Mouse (Mus musculus): ENCODE measurements around the gene Dennd4b. TPM values are rescaled to one million over a fixed set of nuclear protein-coding genes. Genes with fewer than 3 reads are reported as not detected.
"Not testable (repeated sequence)": the region's sequence is repeated elsewhere in the genome, so short reads cannot be mapped to it uniquely, and the experiment has no call there.

Gene Dennd4b
- polyA plus RNA-seq, 1 experiment from 2014 or later, result 4.0 TPM

DNA sequence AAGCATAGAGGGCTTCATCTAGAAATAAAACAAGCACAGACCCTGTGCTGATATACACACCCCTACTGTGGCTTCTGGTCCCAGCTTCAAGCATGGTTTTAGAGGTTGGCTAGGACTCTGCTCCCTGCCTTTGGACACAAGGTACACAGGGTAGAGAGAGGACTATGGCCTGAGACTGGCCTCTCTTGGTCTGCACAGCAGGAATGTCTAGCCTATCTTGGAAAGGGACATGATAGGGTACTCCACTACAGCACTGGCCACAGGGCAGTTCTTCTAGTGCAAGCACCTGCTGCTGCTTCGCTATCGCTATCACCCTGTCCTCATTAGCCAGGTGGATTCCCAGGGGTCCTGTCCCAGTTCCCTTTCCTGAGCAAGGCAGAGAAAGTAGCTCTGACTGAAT lies 23.7 kb upstream of the Dennd4b start:
- Histone ChIP-seq H3K4me3 (replicated peaks) (no peak overlapping the region), H3K4me2 (replicated peaks) (no peak overlapping the region), H3K27ac (replicated peaks) (no peak overlapping the region), H3K36me3 (peaks cover 3% of the 10 kb centered on the region; the same call in 1 of the 2 replicates), H3K9me3 (replicated peaks) (no peaks in the 10 kb centered on the region), H3K9ac (no peak overlapping the region), H3K27me3 (no peaks in the 10 kb centered on the region), H3K4me1 (peaks cover 19% of the 10 kb centered on the region)
- 89% methylated on average over 2 of the region's 2 CpGs for WGBS
- no peak for ATAC-seq (ENCODE audit: insufficient number of reproducible peaks, low FRiP score, low TSS enrichment, low read depth)

DNA sequence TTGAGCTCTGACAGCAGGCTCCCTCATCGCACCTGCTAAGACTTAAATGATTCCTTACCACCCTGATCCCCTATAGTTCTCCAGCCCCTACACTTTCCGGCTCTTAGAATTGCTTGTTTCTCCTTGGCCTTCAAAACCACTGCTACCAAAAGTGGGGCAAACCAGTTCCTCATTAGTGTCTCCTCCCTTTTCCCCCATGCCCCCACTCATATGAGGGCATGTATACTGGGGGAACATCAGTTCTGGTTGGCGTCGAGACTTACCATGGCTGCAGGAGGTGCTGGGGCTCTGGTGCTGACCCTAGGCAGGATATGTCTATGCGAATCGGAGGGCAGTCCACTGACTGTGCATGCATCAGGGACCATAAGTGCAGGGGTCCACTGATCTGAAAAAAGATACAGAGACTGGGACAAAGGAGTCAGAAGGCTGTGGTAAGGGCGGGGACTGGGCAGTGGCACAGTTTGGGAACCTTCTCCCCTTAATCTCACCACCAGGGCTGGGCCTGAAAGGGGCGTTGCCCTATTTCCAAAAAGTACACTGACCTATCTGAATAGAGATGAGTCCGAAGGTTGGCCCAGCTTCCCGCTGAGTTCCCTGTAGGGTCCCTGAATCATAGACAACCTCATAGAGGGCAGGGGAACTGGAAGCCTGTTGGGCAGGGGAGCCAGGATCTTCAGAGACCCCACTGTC lies 23.2 kb upstream of the Dennd4b start:
- ATAC-seq (ENCODE audit: insufficient number of reproducible peaks, low FRiP score, low TSS enrichment, low read depth), result no peak
- Histone ChIP-seq H3K36me3 (no peaks in the 10 kb centered on the region), H3K27ac (replicated peaks) (no peak overlapping the region), H3K4me1 (peaks cover 23% of the 10 kb centered on the region), H3K4me2 (replicated peaks) (no peak overlapping the region), H3K27me3 (no peaks in the 10 kb centered on the region), H3K4me3 (replicated peaks) (no peak overlapping the region), H3K9me3 (replicated peaks) (no peaks in the 10 kb centered on the region), H3K9ac (no peak overlapping the region)
- 87% methylated on average over 10 of the region's 10 CpGs for WGBS

GRCm38 (mm10) chr3:90242984-90243775 lies 21.8 kb upstream of the Dennd4b start, which contains the start of gene Creb3l4:
Gene Creb3l4, minus strand, starts transcription at chr3:90243512.
- Histone ChIP-seq H3K9ac (peak within 1 kb of the TSS; percentile 13; the same call in 1 of the 2 replicates), H3K9me3 (replicated peaks) (no peaks in the 10 kb centered on the region), H3K27ac (replicated peaks) (peak within 1 kb of the TSS; percentile 80), H3K36me3 (no peaks in the 10 kb centered on the region), H3K4me2 (replicated peaks) (peak within 1 kb of the TSS; percentile 56), H3K4me3 (replicated peaks) (peak within 1 kb of the TSS; percentile 41), H3K4me1 (peaks cover 27% of the 10 kb centered on the region), H3K27me3 (no peaks in the 10 kb centered on the region)
- peak; percentile 69 for ATAC-seq (ENCODE audit: insufficient number of reproducible peaks, low FRiP score, low TSS enrichment, low read depth)
- WGBS, result 4% methylated on average over 19 of the region's 19 CpGs

DNA sequence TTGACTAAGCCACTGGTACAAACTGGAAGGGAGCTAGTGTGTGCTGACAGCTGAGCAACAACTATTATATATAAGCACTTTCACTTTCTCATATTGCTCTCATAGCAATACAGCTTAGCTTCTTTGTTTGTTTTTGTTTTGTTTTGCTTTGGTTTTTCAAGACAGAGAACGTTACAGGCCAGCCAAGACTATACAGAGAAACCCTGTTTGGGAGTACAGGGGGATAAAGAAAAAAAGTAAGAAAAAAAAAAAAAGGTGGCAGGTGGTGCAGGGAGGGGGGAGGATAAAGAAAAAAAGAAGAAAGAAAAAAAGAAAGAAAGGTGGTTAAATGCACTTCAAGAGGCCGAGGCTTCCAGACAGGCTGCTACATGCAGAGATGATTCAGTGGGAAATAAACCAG lies 19.6 kb upstream of the Dennd4b start:
- Histone ChIP-seq H3K27ac (replicated peaks) (peak overlapping the region; percentile 25; the same call in 1 of the 2 replicates), H3K36me3 (0 out of 2 replicates have a peak, but pooled peaks cover 5% of the 10 kb centered on the region), H3K9ac (no peak overlapping the region), H3K4me3 (replicated peaks) (no peak overlapping the region), H3K27me3 (no peaks in the 10 kb centered on the region), H3K9me3 (replicated peaks) (no peaks in the 10 kb centered on the region), H3K4me1 (peaks cover 30% of the 10 kb centered on the region), H3K4me2 (replicated peaks) (no peak overlapping the region)
- 46% methylated on average over 2 of the region's 2 CpGs for WGBS
- no peak for ATAC-seq (ENCODE audit: insufficient number of reproducible peaks, low FRiP score, low TSS enrichment, low read depth)

DNA sequence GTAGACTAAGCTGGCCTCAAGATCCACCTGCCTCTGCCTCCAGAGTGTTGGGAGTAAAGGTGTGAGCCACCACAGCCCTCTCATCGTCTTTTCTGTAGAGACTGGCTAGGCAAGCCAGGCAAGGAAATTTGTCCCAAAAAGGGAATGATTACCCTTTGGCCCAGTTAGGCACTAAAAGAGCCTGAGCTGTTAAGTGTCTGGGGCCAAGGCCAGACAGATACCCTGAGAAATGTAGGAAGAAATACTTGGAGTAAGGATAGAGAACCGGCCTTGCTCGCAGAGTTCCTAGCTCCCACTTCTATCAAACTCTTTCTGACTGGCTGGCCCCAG lies 17.4 kb upstream of the Dennd4b start:
- Histone ChIP-seq H3K36me3 (peaks cover 19% of the 10 kb centered on the region), H3K27me3 (no peaks in the 10 kb centered on the region)
- ATAC-seq (ENCODE audit: insufficient number of reproducible peaks, low FRiP score, low TSS enrichment, low read depth), result peak; percentile 7; the same call in 1 of the 2 replicates

GRCm38 (mm10) chr3:90247960-90248745 lies 16.8 kb upstream of the Dennd4b start, which contains the start of gene Slc39a1:
Gene Slc39a1, plus strand, starts transcription at chr3:90248172.
- H3K36me3 ChIP-seq, result peaks cover 19% of the 10 kb centered on the region
- no peaks in the 10 kb centered on the region for H3K27me3 ChIP-seq
- ATAC-seq (ENCODE audit: insufficient number of reproducible peaks, low FRiP score, low TSS enrichment, low read depth), result peak; percentile 94
- peak within 1 kb of the TSS; percentile 93 for H3K27ac ChIP-seq (replicated peaks)
- peaks cover 28% of the 10 kb centered on the region for H3K4me1 ChIP-seq
- WGBS, result under 1% methylated on average over 44 of the region's 44 CpGs
- no peaks in the 10 kb centered on the region for H3K9me3 ChIP-seq (replicated peaks)
- H3K4me3 ChIP-seq (replicated peaks), result peak within 1 kb of the TSS; percentile 78
- H3K4me2 ChIP-seq (replicated peaks), result peak within 1 kb of the TSS; percentile 84
- peak within 1 kb of the TSS; percentile 88 for H3K9ac ChIP-seq

More for the DNA sequence above, 17.4 kb upstream of the Dennd4b start:
- peaks cover 33% of the 10 kb centered on the region for H3K4me1 ChIP-seq
- peak overlapping the region; percentile 93 for H3K27ac ChIP-seq (replicated peaks)
- WGBS, result 2% methylated on average over 3 of the region's 3 CpGs
- peak overlapping the region; percentile 78 for H3K4me3 ChIP-seq (replicated peaks)
- peak overlapping the region; percentile 28; the same call in 1 of the 2 replicates for H3K9ac ChIP-seq
- H3K4me2 ChIP-seq (replicated peaks), result peak overlapping the region; percentile 84
- H3K9me3 ChIP-seq (replicated peaks), result no peaks in the 10 kb centered on the region

- peak overlapping the region; percentile 78 for H3K4me3 ChIP-seq (replicated peaks)
- peak overlapping the region; percentile 93 for H3K27ac ChIP-seq (replicated peaks)
- no peaks in the 10 kb centered on the region for H3K9me3 ChIP-seq (replicated peaks)
- WGBS, result 4% methylated on average over 10 of the region's 10 CpGs
- peaks cover 19% of the 10 kb centered on the region for H3K36me3 ChIP-seq
- H3K9ac ChIP-seq, result peak overlapping the region; percentile 88
- ATAC-seq (ENCODE audit: insufficient number of reproducible peaks, low FRiP score, low TSS enrichment, low read depth), result no peak
- H3K4me2 ChIP-seq (replicated peaks), result peak overlapping the region; percentile 84
- H3K4me1 ChIP-seq, result peaks cover 22% of the 10 kb centered on the region
- H3K27me3 ChIP-seq, result no peaks in the 10 kb centered on the region
Measured at GRCm38 (mm10) chr3:90248746-90249100, 16.3 kb upstream of the Dennd4b start.

GRCm38 (mm10) chr3:90250791-90251190 lies 14.2 kb upstream of the Dennd4b start:
- Histone ChIP-seq H3K9ac (no peak overlapping the region), H3K36me3 (peaks cover 19% of the 10 kb centered on the region), H3K4me1 (peaks cover 28% of the 10 kb centered on the region), H3K4me2 (replicated peaks) (no peak overlapping the region), H3K9me3 (replicated peaks) (no peaks in the 10 kb centered on the region), H3K4me3 (replicated peaks) (no peak overlapping the region), H3K27ac (replicated peaks) (no peak overlapping the region), H3K27me3 (no peaks in the 10 kb centered on the region)
- 80% methylated on average over 6 of the region's 6 CpGs for WGBS
- ATAC-seq (ENCODE audit: insufficient number of reproducible peaks, low FRiP score, low TSS enrichment, low read depth), result no peak

DNA sequence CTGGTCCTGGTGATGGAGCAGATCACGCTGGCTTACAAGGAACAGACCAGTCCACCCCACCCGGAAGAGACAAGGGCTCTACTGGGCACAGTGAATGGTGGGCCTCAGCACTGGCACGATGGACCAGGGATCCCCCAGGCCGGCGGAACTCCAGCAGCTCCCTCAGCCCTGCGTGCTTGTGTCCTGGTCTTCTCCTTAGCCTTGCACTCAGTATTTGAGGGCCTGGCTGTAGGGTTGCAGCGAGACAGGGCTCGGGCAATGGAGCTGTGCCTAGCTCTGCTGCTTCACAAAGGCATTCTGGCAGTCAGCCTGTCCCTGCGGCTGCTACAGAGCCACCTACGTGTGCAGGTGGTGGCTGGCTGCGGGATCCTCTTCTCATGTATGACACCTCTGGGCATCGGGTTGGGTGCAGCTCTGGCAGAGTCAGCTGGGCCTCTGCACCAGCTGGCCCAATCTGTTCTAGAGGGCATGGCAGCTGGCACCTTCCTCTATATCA lies 13.2 kb upstream of the Dennd4b start:
- not testable (repeated sequence) for H3K4me2 ChIP-seq (replicated peaks); H3K27me3 ChIP-seq; H3K4me3 ChIP-seq (replicated peaks); H3K27ac ChIP-seq (replicated peaks); H3K9ac ChIP-seq; ATAC-seq (ENCODE audit: insufficient number of reproducible peaks, low FRiP score, low TSS enrichment, low read depth); H3K9me3 ChIP-seq (replicated peaks)
- H3K4me1 ChIP-seq, result peaks cover 26% of the 10 kb centered on the region
- peaks cover 19% of the 10 kb centered on the region for H3K36me3 ChIP-seq
- 91% methylated on average over 11 of the region's 12 CpGs for WGBS

- H3K4me1 ChIP-seq, result peaks cover 23% of the 10 kb centered on the region
- H3K9ac ChIP-seq; H3K27ac ChIP-seq (replicated peaks); H3K27me3 ChIP-seq; H3K4me2 ChIP-seq (replicated peaks); ATAC-seq (ENCODE audit: insufficient number of reproducible peaks, low FRiP score, low TSS enrichment, low read depth); H3K9me3 ChIP-seq (replicated peaks); H3K4me3 ChIP-seq (replicated peaks): not testable (repeated sequence)
- WGBS, result 92% methylated on average over 2 of the region's 2 CpGs
- peaks cover 26% of the 10 kb centered on the region for H3K36me3 ChIP-seq
Measured at GRCm38 (mm10) chr3:90252659-90253058, 12.3 kb upstream of the Dennd4b start.

DNA sequence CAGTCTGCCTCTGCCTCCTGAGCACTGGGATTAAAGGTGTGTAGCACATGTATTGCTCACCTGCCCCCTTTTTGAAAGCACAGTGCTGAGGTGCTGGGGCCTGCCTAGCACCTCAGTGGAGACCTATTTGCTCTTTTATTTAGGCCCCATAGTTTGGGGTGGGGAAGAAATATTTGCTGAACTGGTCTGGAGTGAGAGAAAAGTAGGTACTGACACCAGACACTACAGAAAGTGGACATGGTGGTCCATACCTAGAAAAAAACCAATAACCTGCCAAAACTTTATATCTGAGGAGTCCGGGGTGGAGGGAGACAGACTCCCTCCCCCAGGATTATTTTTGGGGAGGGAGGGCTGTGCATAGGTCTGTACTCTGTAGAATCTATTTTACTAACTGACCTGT lies 11.8 kb upstream of the Dennd4b start:
- H3K4me3 ChIP-seq (replicated peaks); H3K27ac ChIP-seq (replicated peaks); H3K9ac ChIP-seq; ATAC-seq (ENCODE audit: insufficient number of reproducible peaks, low FRiP score, low TSS enrichment, low read depth); H3K4me2 ChIP-seq (replicated peaks); H3K27me3 ChIP-seq; H3K9me3 ChIP-seq (replicated peaks): not testable (repeated sequence)
- H3K4me1 ChIP-seq, result peaks cover 23% of the 10 kb centered on the region
- peaks cover 31% of the 10 kb centered on the region for H3K36me3 ChIP-seq
- 67% methylated on average over 1 of the region's 1 CpGs for WGBS
